Mouse (Mus musculus) forebrain, embryonic 10.5 days (tissue): ENCODE data around the gene Kcnmb1. TPM values are rescaled to one million over a fixed set of nuclear protein-coding genes. Genes with fewer than 3 reads are reported as not detected.

Experiments used
- DNase-seq: peaks from one replicate; pipeline ENCODE4 v3.0.0-alpha.2; 2017; ENCODE audit warnings: low spot score; ENCODE audit errors: extremely low spot score
- H3K27ac ChIP-seq: fragments of 300-500 bp; sonication (generic); 2 replicates; pipeline ENCODE4 v1.5.1; 2016; ENCODE audit warnings: mild to moderate bottlenecking
- H3K27me3 ChIP-seq: fragments of 300-500 bp; sonication (generic); 2 replicates; pipeline ENCODE4 v1.6.1; 2016; ENCODE audit warnings: mild to moderate bottlenecking; ENCODE audit not compliant: poor library complexity, severe bottlenecking
- H3K36me3 ChIP-seq: fragments of 300-500 bp; sonication (generic); replicated peaks from 2 replicates; pipeline ENCODE4 v1.6.1; 2016; ENCODE audit warnings: mild to moderate bottlenecking, moderate library complexity
- H3K4me1 ChIP-seq: fragments of 300-500 bp; sonication (generic); 2 replicates; pipeline ENCODE4 v1.6.1; 2016
- H3K4me3 ChIP-seq: fragments of 300-500 bp; sonication (generic); 2 replicates; pipeline ENCODE4 v1.5.1; 2016; ENCODE audit warnings: mild to moderate bottlenecking, moderate library complexity
- H3K9me3 ChIP-seq: fragments of 300-500 bp; sonication (generic); 2 replicates; pipeline ENCODE4 v1.6.1; 2016; ENCODE audit warnings: mild to moderate bottlenecking, moderate library complexity
- WGBS: fragments of 180-500 bp; shearing (Covaris S2); methylation state at CpG from one replicate; pipeline ENCODE4 v1.1.7; 2016; 5-methylcytosine and 5-hydroxymethylcytosine counted together
- polyA plus RNA-seq: library from polyadenylated mRNA; unstranded; fragments of >200 nt; fragmentation: Nextera tagmentation; extraction: Ambion mirVana; gene quantifications from 2 replicates; pipeline ENCODE4 v1.2.1, GENCODE M21; 2016

The Kcnmb1 gene
- polyA plus RNA-seq, 1 experiment from 2014 or later, result 0.09 TPM

DNA sequence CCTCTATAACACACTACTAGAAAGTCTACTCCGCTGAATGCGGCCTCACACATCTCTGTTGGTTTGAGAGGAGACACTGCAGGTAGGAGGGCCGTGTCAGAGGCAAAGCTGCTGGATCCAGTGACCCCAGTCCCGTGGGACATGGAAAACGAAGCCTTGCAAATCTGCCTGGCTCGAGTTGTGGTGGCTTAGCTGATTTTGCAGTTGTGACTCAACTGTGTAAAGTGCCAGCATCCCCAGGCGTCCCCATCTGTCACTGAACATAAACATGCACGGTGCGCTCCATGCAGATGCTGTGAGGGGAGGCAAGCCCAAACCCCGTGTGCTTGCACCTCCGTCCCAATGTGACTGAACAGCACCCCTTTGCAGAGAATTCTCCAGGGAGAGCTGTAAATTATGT is 33.4 kb upstream of the Kcnmb1 start:
- Histone ChIP-seq H3K4me3 (no peak overlapping the region), H3K27ac (no peak overlapping the region), H3K36me3 (no peaks in the 10 kb centered on the region), H3K27me3 (0 out of 2 replicates have a peak, but pooled peaks cover 7% of the 10 kb centered on the region), H3K4me1 (peaks cover 20% of the 10 kb centered on the region), H3K9me3 (no peaks in the 10 kb centered on the region)
- WGBS, result 80% methylated on average over 11 of the region's 11 CpGs
- no peak for DNase-seq

DNA sequence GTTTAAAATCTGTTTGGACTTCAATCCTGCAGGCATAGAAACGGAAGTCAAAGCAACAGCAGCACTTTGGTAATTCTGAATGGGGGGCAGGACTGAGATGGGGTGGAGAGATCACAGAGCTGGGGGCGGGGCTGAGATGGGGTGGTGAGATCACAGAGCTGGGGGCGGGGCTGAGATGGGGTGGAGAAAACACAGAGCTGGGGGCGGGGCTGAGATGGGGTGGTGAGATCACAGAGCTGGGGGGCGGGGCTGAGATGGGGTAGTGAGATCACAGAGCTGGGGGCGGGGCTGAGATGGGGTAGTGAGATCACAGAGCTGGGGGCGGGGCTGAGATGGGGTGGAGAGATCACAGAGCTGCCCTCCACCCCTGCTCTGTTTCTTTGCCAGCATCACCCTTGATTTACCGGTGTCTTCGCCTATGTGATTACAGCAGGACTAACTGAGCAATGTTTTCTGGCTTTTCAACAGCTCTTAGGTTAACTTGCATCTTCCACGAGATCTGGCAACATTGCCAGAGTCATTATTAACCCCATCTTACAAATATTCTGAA is 30.9 kb upstream of the Kcnmb1 start:
- no peaks in the 10 kb centered on the region for H3K9me3 ChIP-seq
- no peak overlapping the region for H3K4me3 ChIP-seq
- H3K36me3 ChIP-seq, result no peaks in the 10 kb centered on the region
- 10% methylated on average over 10 of the region's 10 CpGs for WGBS
- H3K4me1 ChIP-seq, result peaks cover 20% of the 10 kb centered on the region
- DNase-seq, result peak; percentile 62
- H3K27ac ChIP-seq, result 0 out of 2 replicates have a peak overlapping the region, but pooled peaks have one; percentile 15
- H3K27me3 ChIP-seq, result 0 out of 2 replicates have a peak, but pooled peaks cover 7% of the 10 kb centered on the region

DNA sequence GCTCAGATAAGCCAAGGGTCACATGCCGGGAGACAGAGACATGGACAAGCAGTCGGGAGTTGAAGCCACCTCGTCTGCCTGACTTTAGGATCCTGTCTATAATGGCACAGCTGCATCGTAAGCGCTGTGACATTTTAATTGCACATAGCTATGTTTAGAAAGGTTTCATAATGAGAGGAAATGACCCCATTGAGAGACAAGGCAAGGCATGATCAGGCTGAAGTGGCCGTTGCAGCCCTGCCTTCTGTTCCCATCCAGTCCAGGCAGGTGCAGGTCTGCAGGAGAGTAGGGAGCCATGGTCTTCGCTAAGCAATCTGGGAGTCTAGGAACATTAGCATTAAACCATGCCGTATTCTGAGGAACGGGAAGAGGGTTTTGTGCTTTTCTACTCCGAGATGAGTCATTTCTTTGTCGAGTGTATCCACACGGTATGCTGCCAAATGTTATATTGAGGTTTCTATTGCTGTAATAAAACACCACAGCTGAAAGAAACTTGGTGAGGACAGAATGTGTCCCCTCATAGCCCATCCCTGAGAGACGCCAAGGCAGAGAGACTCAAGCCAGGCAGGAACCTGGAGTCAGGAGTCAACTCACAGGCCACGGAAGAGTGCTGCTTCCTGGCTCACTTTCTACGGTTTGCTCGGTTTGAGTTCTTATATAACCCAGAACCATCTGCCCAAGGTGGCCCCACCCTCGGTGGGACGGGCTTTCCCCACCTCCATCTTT is 30.3 kb upstream of the Kcnmb1 start:
- H3K9me3 ChIP-seq, result no peaks in the 10 kb centered on the region
- H3K27ac ChIP-seq, result 0 out of 2 replicates have a peak overlapping the region, but pooled peaks have one; percentile 15
- 80% methylated on average over 18 of the region's 18 CpGs for WGBS
- no peak for DNase-seq
- no peaks in the 10 kb centered on the region for H3K36me3 ChIP-seq
- peaks cover 24% of the 10 kb centered on the region for H3K4me1 ChIP-seq
- 0 out of 2 replicates have a peak, but pooled peaks cover 4% of the 10 kb centered on the region for H3K27me3 ChIP-seq
- no peak overlapping the region for H3K4me3 ChIP-seq

DNA sequence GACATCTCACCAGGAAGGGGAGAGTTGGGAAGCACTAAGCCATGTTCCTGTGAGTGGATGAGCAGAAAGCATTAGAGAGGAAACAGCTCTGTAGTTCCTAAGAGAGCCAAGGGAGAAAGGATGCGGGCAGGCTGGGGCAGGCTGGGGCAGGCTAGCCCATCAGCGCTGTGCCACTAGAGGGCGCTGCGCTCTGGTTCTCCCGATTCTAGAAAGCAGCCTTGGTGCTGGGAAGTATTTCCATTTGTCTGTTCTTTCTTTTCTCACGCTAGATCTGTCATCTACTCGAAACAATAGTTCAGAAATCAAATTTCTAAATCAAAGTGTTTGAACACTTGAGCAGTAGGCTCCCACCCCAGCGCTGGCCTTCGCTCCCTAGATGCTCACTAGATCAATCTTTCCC is 28.5 kb upstream of the Kcnmb1 start:
- WGBS, result 64% methylated on average over 9 of the region's 9 CpGs
- Histone ChIP-seq H3K4me1 (peaks cover 29% of the 10 kb centered on the region), H3K27ac (no peak overlapping the region), H3K36me3 (no peaks in the 10 kb centered on the region), H3K27me3 (no peaks in the 10 kb centered on the region), H3K9me3 (no peaks in the 10 kb centered on the region), H3K4me3 (no peak overlapping the region)
- DNase-seq, result no peak

DNA sequence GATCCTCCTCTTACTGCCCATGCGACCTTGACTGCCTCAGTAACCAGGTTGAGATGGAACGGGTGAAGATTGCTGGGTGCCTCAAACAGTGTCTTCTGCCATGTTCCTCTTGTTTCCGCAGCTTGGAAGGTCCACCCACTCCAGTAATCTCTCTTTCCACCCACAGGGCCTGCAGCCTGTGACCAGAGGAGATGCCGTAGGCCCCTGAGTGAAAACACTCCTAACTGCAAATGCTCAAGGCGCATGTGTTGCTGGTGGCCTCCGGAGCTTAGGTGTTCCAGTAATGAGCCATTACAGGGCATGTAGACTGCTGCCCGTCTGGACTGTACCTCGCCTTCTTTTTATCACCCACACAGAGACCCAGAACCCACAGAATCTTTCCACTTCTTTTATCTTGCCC is 25.2 kb upstream of the Kcnmb1 start:
- no peak for DNase-seq
- Histone ChIP-seq H3K4me1 (peaks cover 18% of the 10 kb centered on the region), H3K9me3 (no peaks in the 10 kb centered on the region), H3K27ac (no peak overlapping the region), H3K4me3 (no peak overlapping the region), H3K36me3 (no peaks in the 10 kb centered on the region), H3K27me3 (no peaks in the 10 kb centered on the region)
- WGBS, result 90% methylated on average over 8 of the region's 8 CpGs

DNA sequence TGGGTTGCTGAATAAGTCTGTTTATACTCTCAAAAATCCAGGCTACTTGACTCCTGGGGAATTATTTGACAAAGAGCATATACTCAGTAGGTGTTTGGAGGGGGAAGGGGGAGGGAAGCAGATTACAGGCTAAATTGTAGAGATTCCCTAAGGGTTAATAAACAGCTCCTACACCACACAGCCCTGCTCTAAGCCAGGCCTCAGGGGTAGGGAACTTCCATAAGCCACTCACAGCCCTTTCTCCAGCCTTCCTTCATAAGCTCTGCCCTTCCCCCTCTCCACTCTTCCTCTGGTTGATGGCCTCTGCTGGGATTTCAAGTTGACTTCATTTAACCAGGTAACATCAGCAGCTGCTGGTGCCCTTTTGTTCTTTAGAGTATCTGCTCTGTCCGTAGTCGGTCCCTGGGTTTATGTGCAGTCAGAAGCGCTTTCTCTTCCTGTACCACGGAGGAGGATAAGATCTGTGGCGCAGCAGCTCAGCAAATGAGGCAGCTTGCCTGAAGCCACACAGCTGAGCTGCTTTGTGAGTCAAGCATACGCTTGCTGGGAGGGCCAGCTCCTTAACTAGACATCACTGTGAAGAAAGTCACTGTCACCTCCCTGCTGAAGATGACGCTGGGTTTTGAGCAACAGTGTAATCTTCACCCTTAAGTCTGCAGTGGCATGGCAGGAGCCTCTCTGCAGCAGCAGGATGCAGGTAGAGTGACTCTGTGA is 24.1 kb upstream of the Kcnmb1 start:
- no peaks in the 10 kb centered on the region for H3K36me3 ChIP-seq
- H3K4me3 ChIP-seq, result no peak overlapping the region
- DNase-seq, result no peak
- H3K27me3 ChIP-seq, result no peaks in the 10 kb centered on the region
- H3K27ac ChIP-seq, result no peak overlapping the region
- peaks cover 16% of the 10 kb centered on the region for H3K4me1 ChIP-seq
- 50% methylated on average over 7 of the region's 7 CpGs for WGBS
- H3K9me3 ChIP-seq, result no peaks in the 10 kb centered on the region

DNA sequence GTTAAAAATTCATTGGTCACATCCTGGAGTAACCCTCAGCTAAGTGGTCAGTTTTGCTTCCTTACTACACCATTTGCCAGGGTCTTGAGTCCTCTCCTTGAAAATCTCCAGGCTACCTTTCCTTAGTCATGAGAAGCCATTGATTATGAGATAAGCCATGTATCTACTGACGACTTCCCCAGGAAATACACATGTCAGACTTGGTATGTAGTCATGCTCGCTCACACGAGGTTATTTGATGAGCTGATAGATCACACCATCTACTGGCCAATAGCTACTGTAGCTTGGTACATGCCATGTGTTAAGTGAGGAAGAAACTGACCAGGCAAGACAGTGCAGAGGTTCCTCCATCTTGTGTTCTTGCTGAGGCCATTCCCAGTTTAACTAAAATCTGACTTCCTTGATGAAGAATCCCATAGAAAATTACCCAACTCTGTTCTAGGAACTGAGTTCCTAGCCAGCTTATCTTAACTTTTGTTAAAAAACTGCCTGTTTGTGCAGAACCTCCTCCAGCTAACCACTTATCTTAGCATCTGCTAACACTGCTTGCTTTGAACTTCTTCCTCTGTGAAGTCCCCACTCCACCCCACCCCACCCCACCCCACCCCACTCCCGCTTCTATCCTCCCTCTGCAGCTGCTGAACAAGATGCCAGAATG is 23.2 kb upstream of the Kcnmb1 start:
- Histone ChIP-seq H3K36me3 (no peaks in the 10 kb centered on the region), H3K4me1 (peaks cover 16% of the 10 kb centered on the region), H3K9me3 (no peaks in the 10 kb centered on the region), H3K4me3 (no peak overlapping the region), H3K27ac (no peak overlapping the region), H3K27me3 (no peaks in the 10 kb centered on the region)
- 88% methylated on average over 4 of the region's 4 CpGs for WGBS
- no peak for DNase-seq

DNA sequence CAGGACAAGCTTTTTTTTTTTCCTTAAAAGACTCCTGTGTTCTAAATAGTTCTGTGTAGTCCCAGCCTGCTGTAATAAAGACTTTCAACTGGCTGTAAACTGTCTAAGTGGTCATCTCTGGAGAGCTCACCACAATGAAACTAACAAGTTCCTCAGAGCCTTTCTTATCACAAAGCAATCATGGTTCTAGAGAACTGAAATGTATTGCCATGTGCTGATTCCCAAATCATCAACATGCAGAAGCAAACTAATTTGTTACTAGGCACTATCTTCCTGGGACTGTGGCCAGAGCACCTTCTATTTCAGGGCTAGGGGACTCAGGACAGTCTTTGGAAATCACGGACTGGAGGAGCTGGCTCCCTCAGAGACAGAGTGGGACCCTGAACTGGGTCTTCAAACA is 19.2 kb upstream of the Kcnmb1 start:
- peaks cover 10% of the 10 kb centered on the region for H3K4me1 ChIP-seq
- no peaks in the 10 kb centered on the region for H3K9me3 ChIP-seq
- no peak overlapping the region for H3K4me3 ChIP-seq
- no peaks in the 10 kb centered on the region for H3K27me3 ChIP-seq
- no peak overlapping the region for H3K27ac ChIP-seq
- 76% methylated on average over 1 of the region's 1 CpGs for WGBS
- H3K36me3 ChIP-seq, result no peaks in the 10 kb centered on the region
- no peak for DNase-seq

DNA sequence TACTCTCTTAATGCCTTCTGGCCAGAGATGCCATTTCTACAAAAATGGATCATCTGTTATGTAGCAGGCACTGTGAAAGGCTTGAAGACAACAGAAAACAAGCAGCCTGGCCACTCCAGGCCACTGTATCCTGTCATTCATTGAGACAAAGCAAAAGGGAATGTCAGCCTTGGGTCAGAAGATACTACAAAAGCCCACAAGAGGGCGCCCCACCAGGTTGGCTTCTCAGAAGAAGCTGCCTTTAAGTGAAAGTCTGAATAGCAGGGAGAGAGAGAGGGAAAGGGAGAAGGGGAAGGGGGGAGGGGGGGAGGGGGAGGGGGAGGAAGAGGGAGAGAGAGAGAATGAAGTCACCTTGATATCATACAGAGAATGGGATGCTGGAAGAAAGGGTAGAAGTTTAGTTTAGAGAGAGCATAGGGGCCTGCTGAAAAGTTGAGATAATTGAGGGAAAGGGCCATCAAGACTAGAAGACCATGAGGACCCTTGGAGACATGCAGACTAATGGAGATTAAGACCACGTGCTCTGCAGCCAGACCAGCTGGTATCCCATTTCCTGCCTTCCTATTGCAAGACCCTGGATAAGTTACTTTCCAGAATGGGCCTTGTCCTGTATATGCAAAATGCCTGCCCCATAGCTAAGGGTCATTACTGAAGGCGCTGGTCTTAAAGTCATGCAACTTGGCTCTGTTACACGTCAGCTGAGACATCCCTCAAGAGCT is 18.6 kb upstream of the Kcnmb1 start:
- 74% methylated on average over 4 of the region's 4 CpGs for WGBS
- 0 out of 2 replicates have a peak, but pooled peaks cover 4% of the 10 kb centered on the region for H3K4me1 ChIP-seq
- H3K27ac ChIP-seq, result no peak overlapping the region
- no peak overlapping the region for H3K4me3 ChIP-seq
- no peaks in the 10 kb centered on the region for H3K9me3 ChIP-seq
- DNase-seq, result peak; percentile 27
- H3K27me3 ChIP-seq, result no peaks in the 10 kb centered on the region
- H3K36me3 ChIP-seq, result no peaks in the 10 kb centered on the region

DNA sequence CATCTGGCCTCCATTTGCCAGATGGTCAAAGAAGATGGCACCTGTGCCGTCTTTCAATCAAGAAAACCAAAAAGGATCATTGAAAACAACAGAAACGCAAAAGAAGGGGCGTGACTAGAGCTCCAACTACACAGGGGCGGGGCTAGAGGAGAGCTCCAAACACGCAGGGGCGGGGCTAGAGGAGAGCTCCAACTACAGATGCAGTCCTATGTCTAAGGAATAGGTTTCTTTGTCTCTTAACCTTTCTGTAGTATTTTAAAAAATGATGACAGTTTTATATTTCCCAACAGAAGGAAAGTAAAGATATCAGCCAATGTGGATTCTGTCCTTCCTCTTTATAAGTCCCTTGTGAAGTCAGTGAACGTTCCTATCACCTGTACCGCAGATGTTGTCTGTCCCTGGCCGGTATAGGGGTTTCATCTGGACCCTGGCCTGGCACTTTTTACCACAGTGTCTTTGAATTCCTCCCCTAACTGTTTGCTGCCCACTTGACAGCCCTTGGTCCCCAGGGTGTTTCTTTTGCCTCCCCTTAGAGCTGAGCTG is 18.0 kb upstream of the Kcnmb1 start:
- 90% methylated on average over 9 of the region's 9 CpGs for WGBS
- no peak for DNase-seq
- Histone ChIP-seq H3K4me1 (0 out of 2 replicates have a peak, but pooled peaks cover 4% of the 10 kb centered on the region), H3K27me3 (no peaks in the 10 kb centered on the region), H3K4me3 (no peak overlapping the region), H3K36me3 (no peaks in the 10 kb centered on the region), H3K9me3 (no peaks in the 10 kb centered on the region), H3K27ac (no peak overlapping the region)

DNA sequence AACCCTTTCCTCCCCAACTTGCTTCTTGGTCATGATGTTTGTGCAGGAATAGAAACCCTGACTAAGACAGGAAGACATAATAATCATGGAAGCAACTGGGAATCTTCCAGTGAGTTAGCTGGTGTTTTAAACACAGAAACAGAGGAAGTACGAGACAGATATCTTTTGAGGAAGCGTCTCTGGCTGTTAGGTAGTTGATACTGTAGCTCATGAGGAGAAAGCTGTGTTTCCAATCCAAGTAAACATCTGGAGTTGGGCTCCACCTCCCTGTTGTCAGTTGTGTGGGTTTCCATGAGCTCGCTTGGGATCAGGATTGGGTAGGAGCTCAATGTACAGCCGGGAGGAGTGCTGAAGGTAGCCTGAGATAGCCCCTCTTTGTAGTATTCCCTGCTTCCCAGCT is 16.3 kb upstream of the Kcnmb1 start:
- Histone ChIP-seq H3K36me3 (no peaks in the 10 kb centered on the region), H3K9me3 (no peaks in the 10 kb centered on the region), H3K27ac (no peak overlapping the region), H3K27me3 (no peaks in the 10 kb centered on the region), H3K4me3 (no peak overlapping the region), H3K4me1 (peaks cover 7% of the 10 kb centered on the region)
- WGBS, result 89% methylated on average over 4 of the region's 4 CpGs
- DNase-seq, result no peak

DNA sequence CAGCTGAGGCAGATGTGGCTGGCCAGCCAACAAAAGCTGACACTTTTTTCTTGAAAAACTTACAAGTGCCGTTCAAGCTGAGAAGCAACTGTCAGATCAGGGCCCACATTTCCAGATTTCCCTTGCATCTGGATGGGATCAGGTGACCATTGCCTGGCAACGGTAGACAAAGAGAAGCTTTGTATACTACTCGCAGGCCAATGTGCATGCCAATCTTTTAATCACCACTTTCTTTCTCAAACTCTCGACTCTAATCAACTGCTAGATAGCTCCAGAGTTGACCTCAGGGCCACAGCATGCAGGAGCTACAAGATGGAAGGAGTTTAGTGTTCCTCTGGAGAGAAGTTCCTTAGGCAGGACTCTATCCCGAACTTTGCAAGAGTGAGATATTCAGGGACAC is 11.7 kb upstream of the Kcnmb1 start:
- no peak overlapping the region for H3K4me3 ChIP-seq
- no peaks in the 10 kb centered on the region for H3K27me3 ChIP-seq
- 32% methylated on average over 5 of the region's 5 CpGs for WGBS
- DNase-seq, result peak; percentile 20
- no peaks in the 10 kb centered on the region for H3K36me3 ChIP-seq
- H3K4me1 ChIP-seq, result peaks cover 13% of the 10 kb centered on the region
- no peaks in the 10 kb centered on the region for H3K9me3 ChIP-seq
- H3K27ac ChIP-seq, result peak overlapping the region; percentile 66
